10 mouse cellular contexts compared by ENCODE assay signal in the genomic region with DNA sequence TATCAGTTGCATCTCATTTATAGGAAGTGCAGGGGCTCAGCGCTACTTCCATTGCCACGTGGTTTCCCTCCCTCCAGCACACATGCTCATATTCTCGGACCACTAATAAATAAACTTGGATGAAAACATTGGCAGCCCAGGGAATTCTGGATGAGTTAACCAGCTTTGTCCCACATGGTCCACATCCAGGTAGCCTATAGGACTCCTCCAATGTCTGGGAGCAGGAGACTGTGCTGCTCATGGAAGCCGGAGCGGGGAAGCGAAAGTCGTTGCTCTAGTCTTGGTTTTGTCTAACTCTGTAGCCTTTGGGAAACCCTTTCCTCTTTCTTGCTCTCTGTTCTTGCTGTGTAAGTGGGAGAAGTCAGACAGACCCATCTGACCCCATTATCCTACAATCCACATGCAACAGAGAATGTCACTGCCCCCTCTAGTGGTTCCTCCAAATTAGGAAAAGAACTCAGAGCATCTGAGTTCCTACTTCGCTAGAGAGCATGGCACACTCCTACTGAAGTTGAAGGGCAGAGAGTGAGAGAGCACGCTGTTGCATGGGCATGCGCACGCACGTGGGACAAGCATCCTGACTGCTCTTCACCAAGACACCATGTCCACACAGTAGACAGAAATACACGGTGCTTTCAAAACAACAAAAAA. TPM values are rescaled to one million over a fixed set of nuclear protein-coding genes. Genes with fewer than 3 reads are reported as not detected.
DNase-seq lines count a peak whose midpoint lies in the region; ATAC-seq and TF ChIP-seq lines count a peak whose summit lies in the region.
"Had no signal": no experiment of that assay in that cellular context is flagged by ENCODE, and none has a peak within 500 bp of the region (broad histone marks: within the 10 kb centered on the region; RNA-seq: fewer than 3 reads in every experiment).

No protein-coding gene starts in this region.

- H3K4me1 ChIP-seq in forebrain, postnatal 0 days (ENCODE audit: insufficient read depth), result no peaks in the 10 kb centered on the region
- H3K4me1 ChIP-seq: heart, embryonic 15.5 days had no signal

- DNase-seq in frontal cortex, postnatal 36 days (ENCODE audit: low spot score in 2 of 2), result peak; percentile 28 to 66
- no peak for DNase-seq in frontal cortex, postnatal 10 days (ENCODE audit: low spot score in 2 of 2)
- DNase-seq in ovary, adult 18-20 months (ENCODE audit: low spot score), result peak; percentile 33
- DNase-seq in ovary, postnatal 10 days (ENCODE audit: low spot score), result no peak
- DNase-seq in forebrain, postnatal 0 days, result peak; percentile 75
- DNase-seq in urinary bladder, adult 18-20 months (ENCODE audit: low spot score in 2 of 2), result no peak
- no peak for DNase-seq in cerebellum, adult 8-10 months

- ATAC-seq in forebrain, postnatal 0 days, result peak; percentile 78
- peak; percentile 83 for ATAC-seq in megakaryocyte progenitor cell, adult 5-6 weeks (replicated peaks; ENCODE audit: poor library complexity)

- no peak overlapping the region for H3K4me2 ChIP-seq in forebrain, postnatal 0 days (ENCODE audit: low read depth)
- H3K4me2 ChIP-seq: heart, embryonic 15.5 days had no signal

- no peaks in the 10 kb centered on the region for H3K36me3 ChIP-seq in forebrain, postnatal 0 days (ENCODE audit: insufficient read depth)
- H3K36me3 ChIP-seq: heart, embryonic 15.5 days had no signal

- no peaks in the 10 kb centered on the region for H3K27me3 ChIP-seq in forebrain, postnatal 0 days (ENCODE audit: insufficient read depth, low read length)
- H3K27me3 ChIP-seq: heart, embryonic 15.5 days had no signal

- H3K9me3 ChIP-seq in forebrain, postnatal 0 days (ENCODE audit: low read length), result no peaks in the 10 kb centered on the region
- H3K9me3 ChIP-seq: heart, embryonic 15.5 days; megakaryocyte, embryonic 14.5 days had no signal

- H3K9ac ChIP-seq in forebrain, postnatal 0 days, result no peak overlapping the region
- H3K9ac ChIP-seq: heart, embryonic 15.5 days had no signal

- H3K27ac ChIP-seq in forebrain, postnatal 0 days (ENCODE audit: low read depth, low read length), result no peak overlapping the region
- H3K27ac ChIP-seq: heart, embryonic 15.5 days had no signal

- no peak overlapping the region for H3K4me3 ChIP-seq in forebrain, postnatal 0 days (ENCODE audit: low read depth, low read length)
- H3K4me3 ChIP-seq: heart, embryonic 15.5 days; megakaryocyte, embryonic 14.5 days had no signal

- 63% methylated on average over 13 of the region's 13 CpGs for WGBS in forebrain, postnatal 0 days

- peak; percentile 84 for TF ChIP-seq CTCF in forebrain, postnatal 0 days (IDR thresholded peaks at IDR 0.05; ENCODE audit: low read depth)

RNA-seq across cellular contexts. Expression of a gene that starts 16.7 kb away (rescaled TPM):
- total RNA-seq in forebrain, postnatal 0 days (2014; rRNA removed), result 30.2 and 37.3 TPM in 2 replicates
- polyA plus RNA-seq in forebrain, postnatal 0 days (2015; fragmentation: Nextera tagmentation; extraction: Ambion mirVana), result 13.3 and 19.5 TPM in 2 replicates
- total RNA-seq in megakaryocyte progenitor cell, adult 5-6 weeks (2015), result 35.4 and 37.3 TPM in 2 replicates
- 49.0 and 58.2 TPM in 2 replicates for total RNA-seq in megakaryocyte progenitor cell, adult 5-6 weeks (2017)

Comparison
In these comparisons a context has a peak if more than half of its experiments do, and no peak if none do; other contexts are left out.
1. DNase-seq: peak in frontal cortex, postnatal 36 days (2 of 2), ovary, adult 18-20 months (single experiment) and forebrain, postnatal 0 days (single experiment); none in frontal cortex, postnatal 10 days (0 of 2), ovary, postnatal 10 days (single experiment), urinary bladder, adult 18-20 months (0 of 2) and cerebellum, adult 8-10 months (single experiment).